Mouse (Mus musculus) kidney, adult 11 months (tissue): ENCODE measurements at regions not wholly inside any gene's neighbourhood (a gene's known extent, or its start where the extent isn't known, plus 50 kb on each side); places are given as distances from the start of the nearest gene placed in this dataset.
A peak's percentile ranks its signal among the peaks of the same experiment; 100 is the strongest.

Source experiments
- DNase-seq: peaks from one replicate; pipeline ENCODE4 v3.0.0; 2022

DNA sequence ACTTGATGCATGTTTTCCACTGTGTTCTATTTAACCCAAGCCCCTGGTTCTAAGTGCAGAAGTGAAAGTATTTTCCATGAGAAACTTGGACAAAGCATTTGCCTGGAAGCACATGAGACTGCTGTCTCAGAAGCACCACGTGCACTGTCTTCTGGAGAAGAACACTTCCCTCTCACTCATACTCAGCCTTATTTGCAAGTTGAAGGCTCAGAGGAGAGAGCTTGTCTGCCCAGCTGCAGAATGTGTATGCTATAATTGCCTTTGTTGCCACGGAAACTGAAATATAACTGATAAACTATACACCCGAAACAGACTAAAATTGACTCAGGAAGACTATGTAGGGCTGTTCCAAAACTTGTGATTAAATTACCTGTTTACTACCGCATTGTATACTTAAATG, 3230.3 kb downstream of the 9330182O14Rik start:
- DNase-seq, result no peak

- DNase-seq, result no peak
Observed at GRCm38 (mm10) chr15:43373072-43373471, 3238.9 kb downstream of the 9330182O14Rik start.

GRCm38 (mm10) chr15:43382405-43382804, 3248.2 kb downstream of the 9330182O14Rik start:
- no peak for DNase-seq

DNA sequence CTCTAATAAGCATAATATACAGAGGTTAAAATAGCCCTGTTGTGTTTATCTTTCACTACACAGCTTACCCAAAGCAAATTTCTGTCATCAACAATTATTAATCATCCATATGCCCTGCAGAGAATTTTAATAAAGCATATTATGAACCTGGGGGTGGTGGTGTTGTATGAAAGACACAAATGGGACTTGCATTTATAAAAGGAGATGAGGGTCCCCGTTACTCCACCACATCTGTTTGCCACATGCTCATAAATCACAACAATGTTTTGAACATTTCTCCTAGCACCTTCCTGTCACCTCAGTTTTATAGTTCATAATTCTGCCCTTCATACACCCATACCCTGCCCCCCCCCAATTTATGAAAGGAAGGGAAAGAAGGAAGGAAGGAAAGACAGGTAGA, 3265.7 kb downstream of the 9330182O14Rik start:
- DNase-seq, result no peak

DNA sequence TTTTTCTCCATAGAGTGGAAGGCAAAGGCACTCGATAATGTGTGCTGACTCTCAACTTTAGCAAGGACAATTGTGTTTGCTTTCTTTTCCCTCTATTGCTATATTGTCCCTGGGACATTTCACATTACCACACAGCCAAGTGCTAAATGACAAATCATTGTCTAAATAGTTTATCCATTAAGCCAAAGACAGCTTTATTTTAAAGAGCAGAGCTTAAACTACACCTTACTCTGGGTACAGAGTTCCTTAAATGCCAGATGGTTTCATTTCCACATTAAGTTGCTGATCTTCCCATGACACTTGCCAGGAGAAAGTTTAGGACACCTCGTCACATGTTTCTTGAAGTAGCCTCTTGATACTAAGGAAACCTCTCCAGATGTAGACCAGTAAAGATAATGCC, 3269.4 kb downstream of the 9330182O14Rik start:
- DNase-seq, result peak; percentile 1
